In the genomic region with DNA sequence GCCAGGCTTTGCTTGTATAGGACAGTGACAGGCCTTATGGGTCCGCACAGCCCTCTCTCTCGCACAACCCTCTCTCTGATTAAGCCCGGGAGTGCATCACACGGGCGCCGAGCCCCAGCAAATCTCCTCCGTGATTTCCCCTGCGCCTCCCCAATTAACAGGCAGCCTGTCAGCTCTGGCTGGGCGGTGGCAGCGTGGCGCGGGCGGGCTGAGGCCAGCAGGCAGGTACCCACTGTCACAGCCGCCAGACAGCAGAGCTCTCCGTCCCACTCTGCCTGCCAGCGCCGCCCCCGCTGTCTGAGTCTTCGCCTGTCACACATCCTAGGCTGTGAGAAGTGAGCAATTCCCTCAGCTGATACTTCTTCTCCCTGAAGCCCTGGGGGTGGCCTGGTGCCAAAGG, we compare ENCODE assay signal across 9 mouse cellular contexts.
A peak's percentile ranks its signal among the peaks of the same experiment; 100 is the strongest.
DNase-seq lines count a peak whose midpoint lies in the region; ATAC-seq and TF ChIP-seq lines count a peak whose summit lies in the region.
"Had no signal": no experiment of that assay in that cellular context is flagged by ENCODE, and none has a peak within 500 bp of the region (broad histone marks: within the 10 kb centered on the region; RNA-seq: fewer than 3 reads in every experiment).

No protein-coding gene starts in this region.

- ATAC-seq in forebrain, postnatal 0 days = peak; percentile 23; the same call in 1 of the 2 replicates
- ATAC-seq in granulocyte monocyte progenitor cell, adult 5-6 weeks (replicated peaks; ENCODE audit: poor library complexity, severe bottlenecking) = no peak

- peak overlapping the region; percentile 14 for H3K9ac ChIP-seq in heart, adult 2 months (ENCODE audit: low read depth, low read length)
- 0 out of 2 replicates have a peak overlapping the region, but pooled peaks have one; percentile 9 for H3K9ac ChIP-seq in ES-E14 (ENCODE audit: insufficient read depth, low read depth, low read length, poor library complexity, severe bottlenecking)
- 0 out of 2 replicates have a peak overlapping the region, but pooled peaks have one; percentile 25 for H3K9ac ChIP-seq in forebrain, postnatal 0 days

- DNase-seq in heart, adult 2 months = no peak
- DNase-seq in heart, adult 8-10 months (ENCODE audit: low spot score) = no peak
- no peak for DNase-seq in ES-E14 (ENCODE audit: low read depth, low spot score)
- DNase-seq in forebrain, postnatal 0 days = peak; percentile 30
- DNase-seq in left cerebral cortex, adult 18-20 months (ENCODE audit: low spot score in 2 of 2) = peak; percentile 79 to 87
- DNase-seq in retina, postnatal 1 day = peak; percentile 61
- no peak for DNase-seq in ovary, adult 18-20 months (ENCODE audit: low spot score)

- 20% methylated on average over 19 of the region's 19 CpGs for WGBS in heart, adult 2 months
- 31% methylated on average over 19 of the region's 19 CpGs for WGBS in forebrain, postnatal 0 days

- no peak for TF ChIP-seq POLR2A in heart, adult 2 months (IDR thresholded peaks at IDR 0.05; ENCODE audit: insufficient read depth, low read depth, low read length)

- in situ Hi-C loops in ES-E14 (cut with MboI; ENCODE audit: low sequenced_read_pairs in 2 of 2, unreplicated experiment in 2 of 2) = no loop called here

- no peaks in the 10 kb centered on the region for H3K79me2 ChIP-seq in heart, adult 2 months (replicated peaks; ENCODE audit: control insufficient read depth, insufficient read depth, low read length)

- peak overlapping the region; percentile 49 for H3K4me2 ChIP-seq in forebrain, postnatal 0 days (ENCODE audit: low read depth)

- H3K36me3 ChIP-seq in heart, adult 2 months (ENCODE audit: control insufficient read depth, insufficient read depth, low read length) = no peaks in the 10 kb centered on the region
- no peaks in the 10 kb centered on the region for H3K36me3 ChIP-seq in ES-E14 (ENCODE audit: control insufficient read depth, insufficient read depth, low read length, poor library complexity, severe bottlenecking)
- H3K36me3 ChIP-seq in forebrain, postnatal 0 days (ENCODE audit: insufficient read depth) = no peaks in the 10 kb centered on the region

- no peak overlapping the region for H3K27ac ChIP-seq in heart, adult 2 months
- H3K27ac ChIP-seq in ES-E14 (ENCODE audit: insufficient read depth, low read depth, low read length, poor library complexity, severe bottlenecking) = no peak overlapping the region
- no peak overlapping the region for H3K27ac ChIP-seq in forebrain, postnatal 0 days (ENCODE audit: low read depth, low read length)

- H3K4me1 ChIP-seq in heart, adult 2 months (ENCODE audit: control insufficient read depth, insufficient read depth, low read length) = no peaks in the 10 kb centered on the region
- H3K4me1 ChIP-seq in ES-E14 (ENCODE audit: control insufficient read depth in 2 of 2, insufficient read depth in 2 of 2, low read length in 2 of 2, poor library complexity in 1 of 2) = no peaks in the 10 kb centered on the region
- H3K4me1 ChIP-seq in forebrain, postnatal 0 days (ENCODE audit: insufficient read depth) = no peaks in the 10 kb centered on the region

- intact Hi-C loops in heart, adult 2 months (cut with DNase I) = no loop called here

- no peaks in the 10 kb centered on the region; the same call in 1 of the 2 replicates for H3K27me3 ChIP-seq in heart, adult 2 months (ENCODE audit: control insufficient read depth, insufficient read depth, low read length)
- no peaks in the 10 kb centered on the region; the same call in 1 of the 2 replicates for H3K27me3 ChIP-seq in forebrain, postnatal 0 days (ENCODE audit: insufficient read depth, low read length)

- TF ChIP-seq EP300 in heart, adult 2 months (IDR thresholded peaks at IDR 0.05; ENCODE audit: insufficient read depth, low read depth, low read length) = no peak

- no peaks in the 10 kb centered on the region for H3K9me3 ChIP-seq in ES-E14 (ENCODE audit: control insufficient read depth, insufficient read depth, low read depth, low read length)
- H3K9me3 ChIP-seq in forebrain, postnatal 0 days (ENCODE audit: low read length) = no peaks in the 10 kb centered on the region

- no peak for TF ChIP-seq CTCF in heart, adult 2 months (IDR thresholded peaks at IDR 0.05)
- no peak for TF ChIP-seq CTCF in forebrain, postnatal 0 days (IDR thresholded peaks at IDR 0.05; ENCODE audit: low read depth)

- H3K4me3 ChIP-seq in heart, adult 2 months = no peak overlapping the region
- H3K4me3 ChIP-seq in ES-E14 (ENCODE audit: insufficient read depth in 1 of 2, low read depth in 1 of 2, low read length in 2 of 2, poor library complexity in 1 of 2, severe bottlenecking in 1 of 2) = peak overlapping the region; percentile 24 to 44; a peak in 2 of 4 replicates
- peak overlapping the region; percentile 16 for H3K4me3 ChIP-seq in forebrain, postnatal 0 days (ENCODE audit: low read depth, low read length)
- H3K4me3 ChIP-seq: myocyte had no signal

TF ChIP-seq in ES-E14, 5 proteins besides CTCF, POLR2A, EP300 and RAD21:
- TF ChIP-seq HCFC1 (IDR thresholded peaks at IDR 0.05; ENCODE audit: borderline replicate concordance, insufficient read depth, low read length) (no peak), ZC3H11A (IDR thresholded peaks at IDR 0.05; ENCODE audit: borderline replicate concordance, low read depth, low read length) (no peak), ZNF384 (IDR thresholded peaks at IDR 0.05; ENCODE audit: low read depth, low read length) (no peak), MAFK (IDR thresholded peaks at IDR 0.05; ENCODE audit: insufficient read depth, low read depth, low read length) (no peak), CHD2 (IDR thresholded peaks at IDR 0.05; ENCODE audit: low read depth, low read length) (no peak)

Comparison
In these comparisons a context has a peak if more than half of its experiments do, and no peak if none do; other contexts are left out.
1. DNase-seq: peak in forebrain, postnatal 0 days (single experiment), left cerebral cortex, adult 18-20 months (2 of 2) and retina, postnatal 1 day (single experiment); none in heart, adult 2 months (0 of 2), heart, adult 8-10 months (single experiment), ES-E14 (single experiment) and ovary, adult 18-20 months (single experiment).
2. Peak in every context shown above with its lines, with median percentiles within 50 percentile points of each other: H3K9ac ChIP-seq.